Mouse (Mus musculus) spleen, postnatal 10 days (tissue): ENCODE measurements around the gene Gpr146.

ENCODE experiments used
- DNase-seq, 2 experiments: peaks; one replicate each; pipeline ENCODE4 v3.0.0; 2021 to 2022; ENCODE audit warnings: low spot score in 2 of 2

The Gpr146 gene

GRCm38 (mm10) chr5:139427001-139427400, 49.5 kb downstream of the Gpr146 start:
- DNase-seq: no peak

- DNase-seq: no peak
Observed at GRCm38 (mm10) chr5:139427989-139428388, 50.5 kb downstream of the Gpr146 start.

DNA sequence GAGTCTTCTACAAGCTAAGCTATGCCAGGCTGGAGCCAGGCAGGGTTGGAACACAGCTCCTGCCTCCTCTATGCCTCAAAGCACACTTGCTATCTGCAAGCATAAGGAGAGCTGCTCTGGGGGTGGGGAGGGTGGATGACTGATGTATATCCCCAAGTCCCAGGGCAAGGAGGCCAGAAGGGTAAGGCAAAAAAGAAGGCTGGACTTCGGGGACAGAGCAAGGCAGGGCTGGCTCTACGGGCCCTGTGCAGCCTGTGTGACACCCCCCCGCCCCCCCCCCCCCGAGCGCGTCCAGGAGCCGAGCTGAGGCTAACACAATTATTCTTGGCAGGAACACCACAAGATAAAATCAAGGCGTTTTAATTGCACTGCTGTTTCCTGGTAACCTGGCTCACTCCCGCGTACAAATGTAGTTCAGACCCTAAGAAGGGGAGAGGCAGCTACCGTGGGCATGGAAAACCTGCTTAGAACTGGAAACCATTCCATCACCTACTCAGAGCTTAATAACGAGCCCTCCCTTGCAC, 52.4 kb downstream of the Gpr146 start:
- DNase-seq: no peak

GRCm38 (mm10) chr5:139432333-139432732, 54.8 kb downstream of the Gpr146 start:
- no peak for DNase-seq

GRCm38 (mm10) chr5:139432747-139433508, 55.4 kb downstream of the Gpr146 start:
- no peak for DNase-seq

- no peak for DNase-seq
Observed at GRCm38 (mm10) chr5:139433842-139434568, 56.5 kb downstream of the Gpr146 start.

GRCm38 (mm10) chr5:139434940-139435339, 57.4 kb downstream of the Gpr146 start:
- DNase-seq: no peak

GRCm38 (mm10) chr5:139437769-139438168, 60.3 kb downstream of the Gpr146 start:
- DNase-seq: no peak

DNA sequence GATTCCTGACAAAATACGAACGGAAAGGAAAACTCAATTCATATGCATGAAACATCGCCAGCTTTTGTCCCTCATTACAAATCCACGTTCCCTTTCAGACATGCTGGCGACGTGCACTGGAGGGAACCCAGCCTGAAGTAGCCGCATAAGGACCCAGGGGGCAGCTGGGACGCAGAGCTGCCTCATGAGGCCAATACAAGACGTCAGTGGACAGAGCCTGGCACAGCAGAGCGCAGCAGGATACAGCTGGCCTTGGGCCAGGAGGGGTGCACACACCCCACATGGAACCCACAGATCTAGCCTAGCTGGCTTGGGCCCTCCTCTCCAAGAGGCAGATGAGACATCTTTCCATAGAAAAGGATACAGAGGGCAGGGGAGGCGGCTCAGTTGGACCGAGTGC, 60.9 kb downstream of the Gpr146 start:
- no peak for DNase-seq

GRCm38 (mm10) chr5:139440451-139440850, 63.0 kb downstream of the Gpr146 start:
- no peak for DNase-seq

DNA sequence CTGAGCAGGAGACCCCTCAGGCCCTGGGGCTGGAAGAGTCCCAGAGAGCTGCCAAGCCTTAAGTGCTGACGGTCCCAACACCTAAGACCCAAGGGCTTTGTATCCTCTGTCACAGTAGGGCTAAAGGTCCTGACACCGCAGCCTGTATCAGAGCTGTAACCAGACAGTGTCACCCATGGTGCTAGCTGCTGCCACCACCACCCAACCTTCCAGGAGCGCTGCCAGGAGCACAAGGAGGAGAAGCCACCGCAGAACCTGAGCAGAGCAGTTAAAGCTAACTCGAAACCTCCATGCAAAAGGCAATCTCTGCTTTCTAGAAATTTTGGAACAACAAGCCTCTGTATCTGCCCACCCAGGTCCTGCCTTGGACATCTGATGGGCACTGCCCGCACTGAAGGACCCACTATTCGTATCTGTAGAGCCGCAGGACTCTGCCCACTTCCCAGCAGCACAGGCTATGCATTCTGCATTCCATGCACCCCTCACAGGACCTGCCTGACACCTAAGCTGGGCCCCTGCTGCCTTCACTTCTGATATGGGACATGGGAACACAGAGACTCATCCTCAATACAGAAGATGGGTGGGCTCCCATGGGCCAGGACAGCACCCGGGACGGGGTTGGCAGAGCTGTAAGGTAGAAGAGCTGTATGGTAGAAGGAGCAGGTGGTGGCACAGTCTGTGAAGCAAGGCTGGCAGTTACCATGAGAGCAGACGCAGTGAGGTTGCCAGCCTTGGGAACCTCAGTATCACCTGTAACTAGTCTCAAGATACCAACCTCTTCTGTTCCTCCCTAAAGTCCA, 63.6 kb downstream of the Gpr146 start:
- DNase-seq: no peak

- DNase-seq: no peak
Observed at GRCm38 (mm10) chr5:139441726-139442018, 64.2 kb downstream of the Gpr146 start.

DNA sequence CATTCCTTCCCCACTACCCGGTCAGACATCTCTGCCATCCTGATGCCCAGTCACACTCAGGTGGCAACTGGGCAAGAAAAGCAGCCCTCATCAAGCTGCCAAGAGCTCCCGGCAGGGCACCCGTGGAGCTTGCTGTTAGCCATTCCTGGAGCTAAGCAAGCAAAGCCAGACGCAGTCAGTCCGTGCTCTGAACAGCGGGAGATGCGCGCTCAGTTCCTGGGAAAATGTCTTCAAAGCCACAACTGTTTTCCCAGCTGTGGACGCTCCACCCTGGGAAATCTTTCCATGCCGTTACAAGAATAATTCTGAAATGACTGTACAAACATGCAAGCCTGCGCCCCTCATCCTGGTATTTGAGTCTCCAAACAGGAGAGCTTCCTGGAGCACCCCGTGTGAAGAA, 64.9 kb downstream of the Gpr146 start:
- DNase-seq: no peak

DNA sequence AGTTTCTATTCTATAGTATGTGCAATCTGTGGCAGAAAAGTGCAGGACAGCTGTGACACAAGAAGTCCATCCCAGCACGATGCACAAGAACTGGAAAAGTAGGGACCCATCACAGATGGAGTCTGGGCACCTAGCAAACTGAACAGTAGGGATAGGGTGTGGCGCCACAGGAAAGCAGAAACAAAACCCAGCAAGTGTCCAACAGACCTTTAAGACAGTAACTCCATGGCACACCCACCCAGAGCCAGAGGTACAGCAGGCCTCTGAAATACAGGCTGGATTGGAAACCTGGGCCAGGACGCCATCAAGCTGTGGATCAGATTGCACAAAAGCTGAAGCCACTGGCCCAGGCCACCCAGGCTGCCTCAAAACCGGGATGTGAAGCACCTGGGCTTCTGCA, 65.5 kb downstream of the Gpr146 start:
- no peak for DNase-seq

DNA sequence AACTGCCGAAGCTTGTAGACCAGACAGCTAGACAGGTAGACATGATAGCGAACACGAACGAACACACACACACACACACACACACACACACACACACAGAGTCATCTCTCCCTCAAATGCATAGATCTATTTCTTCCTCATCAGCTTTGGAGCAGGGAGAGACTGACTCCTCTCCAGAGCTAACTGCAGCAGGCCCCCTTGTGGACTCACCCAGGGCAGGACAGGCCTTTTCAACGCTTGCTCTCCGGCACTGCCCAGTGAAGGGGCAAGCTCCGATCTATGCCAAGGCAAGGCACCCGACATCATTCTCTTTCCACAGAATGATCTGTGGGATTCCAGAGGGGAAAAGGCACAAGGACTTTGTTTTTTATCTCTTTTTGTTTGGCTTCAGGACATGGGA, 67.8 kb downstream of the Gpr146 start:
- DNase-seq: no peak
